Mouse (Mus musculus) cerebellum, adult (tissue): ENCODE results near the gene Cd2.

Experiments used
- ATAC-seq: cut with Nextera tagmentation; 2 replicates; pipeline ENCODE4 v1.9.2; 2017; ENCODE audit warnings: mild to moderate bottlenecking, moderate library complexity, mixed read lengths; ENCODE audit not compliant: insufficient number of reproducible peaks, low FRiP score, low TSS enrichment

Cd2 gene

GRCm38 (mm10) chr3:101287911-101288311, at the start of gene Cd2:
Cd2 (minus strand) TSS chr3:101287939.
- no peak for ATAC-seq

GRCm38 (mm10) chr3:101328617-101329016, 40.9 kb upstream of the Cd2 start:
- ATAC-seq: no peak

- ATAC-seq: no peak
Measured at GRCm38 (mm10) chr3:101327248-101327647, 39.5 kb upstream of the Cd2 start.

- 0 out of 2 replicates have a peak, but pooled peaks have one; percentile 42 for ATAC-seq
Measured at GRCm38 (mm10) chr3:101322437-101322836, 34.7 kb upstream of the Cd2 start.

- no peak for ATAC-seq
Measured at GRCm38 (mm10) chr3:101320874-101321273, 33.1 kb upstream of the Cd2 start.

GRCm38 (mm10) chr3:101318516-101319170, 30.9 kb upstream of the Cd2 start:
- no peak for ATAC-seq

- no peak for ATAC-seq
Measured at GRCm38 (mm10) chr3:101318115-101318514, 30.4 kb upstream of the Cd2 start.

- no peak for ATAC-seq
Measured at GRCm38 (mm10) chr3:101314954-101315353, 27.2 kb upstream of the Cd2 start.

GRCm38 (mm10) chr3:101313266-101314051, 25.7 kb upstream of the Cd2 start:
- no peak for ATAC-seq

GRCm38 (mm10) chr3:101310977-101311376, 23.2 kb upstream of the Cd2 start:
- ATAC-seq: no peak

GRCm38 (mm10) chr3:101309626-101310025, 21.9 kb upstream of the Cd2 start:
- ATAC-seq: no peak

- ATAC-seq: no peak
Measured at GRCm38 (mm10) chr3:101306090-101306489, 18.4 kb upstream of the Cd2 start.

GRCm38 (mm10) chr3:101305046-101305445, 17.3 kb upstream of the Cd2 start:
- ATAC-seq: no peak

GRCm38 (mm10) chr3:101304156-101304555, 16.4 kb upstream of the Cd2 start:
- peak; percentile 21; the same call in 1 of the 2 replicates for ATAC-seq

- no peak for ATAC-seq
Measured at GRCm38 (mm10) chr3:101300271-101301071, 12.7 kb upstream of the Cd2 start.

- no peak for ATAC-seq
Measured at GRCm38 (mm10) chr3:101299591-101299990, 11.9 kb upstream of the Cd2 start.

GRCm38 (mm10) chr3:101297221-101297620, 9.5 kb upstream of the Cd2 start:
- no peak for ATAC-seq

- ATAC-seq: no peak
Measured at GRCm38 (mm10) chr3:101295931-101296820, 8.4 kb upstream of the Cd2 start.

GRCm38 (mm10) chr3:101295366-101295867, 7.7 kb upstream of the Cd2 start:
- ATAC-seq: no peak
